Mouse (Mus musculus) C2C12 (cell line): ENCODE results near the gene Cluh.

Experiments
- CEBPB ChIP-seq: IDR thresholded peaks from one replicate; pipeline ENCODE4 v1.6.1; 2011; ENCODE audit warnings: low read depth, mild to moderate bottlenecking, control low read depth, moderate library complexity
- CTCF ChIP-seq: IDR thresholded peaks from one replicate; pipeline ENCODE4 v1.5.1; 2011; ENCODE audit not compliant: control insufficient read depth, insufficient read depth, insufficient read length
- FOSL1 ChIP-seq: IDR thresholded peaks from one replicate; pipeline ENCODE4 v1.8.0; 2011; ENCODE audit warnings: mild to moderate bottlenecking, low read length; ENCODE audit not compliant: poor library complexity, insufficient read depth, severe bottlenecking
- MAX ChIP-seq: IDR thresholded peaks from one replicate; pipeline ENCODE4 v1.6.1; 2011; ENCODE audit warnings: mild to moderate bottlenecking, control low read depth
- MYOG ChIP-seq: IDR thresholded peaks from one replicate; pipeline ENCODE4 v1.6.1; 2011; ENCODE audit not compliant: control insufficient read depth, insufficient read length; ENCODE audit errors: extremely low read depth

DNA sequence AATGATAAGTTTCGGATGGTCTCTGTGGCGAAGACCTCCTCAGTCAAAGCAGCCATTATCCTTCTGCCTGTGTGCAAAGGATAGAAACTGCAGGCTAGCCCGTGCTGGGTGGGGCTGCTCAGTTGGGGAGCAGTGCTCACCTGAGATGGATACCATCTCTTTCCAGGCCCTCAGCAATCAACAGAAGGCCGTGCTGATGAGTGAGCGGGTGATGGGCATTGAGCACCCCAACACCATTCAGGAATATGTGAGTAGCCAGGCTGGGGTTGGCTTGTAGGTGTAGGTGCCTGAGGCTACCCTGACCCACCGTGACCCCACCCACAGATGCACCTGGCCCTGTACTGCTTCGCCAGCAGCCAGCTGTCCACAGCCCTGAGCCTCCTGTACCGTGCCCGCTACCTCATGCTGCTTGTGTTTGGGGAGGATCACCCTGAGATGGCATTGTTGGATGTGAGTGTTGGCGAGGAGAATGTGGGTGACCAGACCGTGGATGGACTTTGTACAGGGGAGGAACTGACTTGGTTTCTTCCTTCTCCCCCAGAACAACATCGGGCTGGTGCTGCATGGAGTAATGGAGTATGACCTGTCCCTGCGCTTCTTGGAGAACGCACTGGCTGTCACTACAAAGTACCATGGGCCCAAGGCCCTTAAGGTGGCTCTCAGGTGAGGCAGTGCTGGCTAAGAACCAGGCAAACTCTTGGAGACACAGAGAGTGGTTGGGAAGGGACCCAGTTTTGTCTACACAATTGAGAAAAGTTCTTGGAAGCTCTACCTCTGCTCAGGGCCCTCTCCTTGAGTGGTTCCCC is 17.7 kb downstream of the Cluh start:
- TF ChIP-seq CTCF (no peak), MYOG (no peak), MAX (no peak), CEBPB (no peak), FOSL1 (no peak)
